Mouse (Mus musculus) liver, adult (tissue): ENCODE measurements around the gene Traf3ip2.

Experiments
- GATA4 ChIP-seq: IDR thresholded peaks from 2 replicates; pipeline ENCODE4 v1.6.1; 2014; ENCODE audit warnings: mild to moderate bottlenecking, low read length; ENCODE audit not compliant: insufficient replicate concordance

Gene Traf3ip2

GRCm38 (mm10) chr10:39616626-39617025, 3.9 kb downstream of the Traf3ip2 start:
- TF ChIP-seq GATA4 = no peak

GRCm38 (mm10) chr10:39618431-39618830, 5.7 kb downstream of the Traf3ip2 start:
- TF ChIP-seq GATA4 = no peak

- no peak for TF ChIP-seq GATA4
Observed at GRCm38 (mm10) chr10:39620626-39621025, 7.9 kb downstream of the Traf3ip2 start.

GRCm38 (mm10) chr10:39623806-39624205, 11.1 kb downstream of the Traf3ip2 start:
- no peak for TF ChIP-seq GATA4

- peak; percentile 61; the same call in 1 of the 2 replicates for TF ChIP-seq GATA4
Observed at GRCm38 (mm10) chr10:39624837-39625625, 12.3 kb downstream of the Traf3ip2 start.

GRCm38 (mm10) chr10:39625626-39626260, 13.0 kb downstream of the Traf3ip2 start:
- TF ChIP-seq GATA4 = no peak

- no peak for TF ChIP-seq GATA4
Observed at GRCm38 (mm10) chr10:39626376-39626775, 13.6 kb downstream of the Traf3ip2 start.

GRCm38 (mm10) chr10:39628799-39629517, 16.2 kb downstream of the Traf3ip2 start:
- TF ChIP-seq GATA4 = no peak

- TF ChIP-seq GATA4 = no peak
Observed at GRCm38 (mm10) chr10:39629746-39630552, 17.2 kb downstream of the Traf3ip2 start.

GRCm38 (mm10) chr10:39630811-39631210, 18.1 kb downstream of the Traf3ip2 start:
- TF ChIP-seq GATA4 = no peak

- no peak for TF ChIP-seq GATA4
Observed at GRCm38 (mm10) chr10:39631627-39632026, 18.9 kb downstream of the Traf3ip2 start.

- TF ChIP-seq GATA4 = no peak
Observed at GRCm38 (mm10) chr10:39633379-39633778, 20.6 kb downstream of the Traf3ip2 start.

GRCm38 (mm10) chr10:39634423-39635101, 21.8 kb downstream of the Traf3ip2 start:
- no peak for TF ChIP-seq GATA4

- TF ChIP-seq GATA4 = no peak
Observed at GRCm38 (mm10) chr10:39638862-39639261, 26.1 kb downstream of the Traf3ip2 start.

- TF ChIP-seq GATA4 = no peak
Observed at GRCm38 (mm10) chr10:39639783-39640182, 27.0 kb downstream of the Traf3ip2 start.

GRCm38 (mm10) chr10:39640817-39641226, 28.1 kb downstream of the Traf3ip2 start:
- no peak for TF ChIP-seq GATA4
